Mouse (Mus musculus) WW6 (cell line): ENCODE data around the gene Tsr1.

Experiments used
- DNase-seq: peaks from one replicate; pipeline ENCODE4 v3.0.0-alpha.2; 2013; ENCODE audit warnings: low read depth, low spot score

Tsr1 gene

GRCm38 (mm10) chr11:74897678-74898516, at the start of gene Tsr1:
Gene Tsr1 (plus strand): TSS chr11:74898071.
- peak; percentile 90 for DNase-seq

GRCm38 (mm10) chr11:74850998-74851661, 46.7 kb upstream of the Tsr1 start:
- no peak for DNase-seq

GRCm38 (mm10) chr11:74857756-74858155, 40.1 kb upstream of the Tsr1 start:
- no peak for DNase-seq

- DNase-seq = no peak
These were observed 35.7 kb upstream of the Tsr1 start for GRCm38 (mm10) chr11:74862129-74862528.

- DNase-seq = no peak
These were observed 34.4 kb upstream of the Tsr1 start for GRCm38 (mm10) chr11:74863471-74863870.

- DNase-seq = no peak
These were observed 33.5 kb upstream of the Tsr1 start for GRCm38 (mm10) chr11:74864421-74864820.

- no peak for DNase-seq
These were observed 32.6 kb upstream of the Tsr1 start for GRCm38 (mm10) chr11:74865252-74865651.

GRCm38 (mm10) chr11:74866640-74867039, 31.2 kb upstream of the Tsr1 start:
- DNase-seq = no peak

- no peak for DNase-seq
These were observed 30.7 kb upstream of the Tsr1 start for GRCm38 (mm10) chr11:74867181-74867580.

- DNase-seq = no peak
These were observed 29.7 kb upstream of the Tsr1 start for GRCm38 (mm10) chr11:74868046-74868760.

- DNase-seq = no peak
These were observed 28.3 kb upstream of the Tsr1 start for GRCm38 (mm10) chr11:74869603-74870002.

- DNase-seq = no peak
These were observed 27.3 kb upstream of the Tsr1 start for GRCm38 (mm10) chr11:74870544-74870943.

- no peak for DNase-seq
These were observed 26.8 kb upstream of the Tsr1 start for GRCm38 (mm10) chr11:74870991-74871622.

GRCm38 (mm10) chr11:74874630-74875029, 23.2 kb upstream of the Tsr1 start:
- DNase-seq = no peak

- DNase-seq = peak; percentile 71
These were observed 21.1 kb upstream of the Tsr1 start for GRCm38 (mm10) chr11:74876801-74877200.

- DNase-seq = no peak
These were observed 16.9 kb upstream of the Tsr1 start for GRCm38 (mm10) chr11:74880999-74881398.

GRCm38 (mm10) chr11:74881979-74882378, 15.9 kb upstream of the Tsr1 start:
- no peak for DNase-seq

- no peak for DNase-seq
These were observed 14.8 kb upstream of the Tsr1 start for GRCm38 (mm10) chr11:74883098-74883497.

GRCm38 (mm10) chr11:74894619-74895018, 3.3 kb upstream of the Tsr1 start:
- DNase-seq = no peak

GRCm38 (mm10) chr11:74895980-74896900, 1.6 kb upstream of the Tsr1 start:
- peak; percentile 49 for DNase-seq
